Mouse (Mus musculus) bone marrow macrophage, adult 2 months (primary cell): ENCODE results near the gene Prmt7.

Experiments
- CTCF ChIP-seq: IDR thresholded peaks from 2 replicates; pipeline ENCODE4 v1.5.1; 2012; ENCODE audit warnings: low read depth, mild to moderate bottlenecking, low read length, moderate library complexity
- POLR2A ChIP-seq: IDR thresholded peaks from 2 replicates; pipeline ENCODE4 v1.6.1; 2012; ENCODE audit warnings: mild to moderate bottlenecking, low read depth, low read length, borderline replicate concordance

DNA sequence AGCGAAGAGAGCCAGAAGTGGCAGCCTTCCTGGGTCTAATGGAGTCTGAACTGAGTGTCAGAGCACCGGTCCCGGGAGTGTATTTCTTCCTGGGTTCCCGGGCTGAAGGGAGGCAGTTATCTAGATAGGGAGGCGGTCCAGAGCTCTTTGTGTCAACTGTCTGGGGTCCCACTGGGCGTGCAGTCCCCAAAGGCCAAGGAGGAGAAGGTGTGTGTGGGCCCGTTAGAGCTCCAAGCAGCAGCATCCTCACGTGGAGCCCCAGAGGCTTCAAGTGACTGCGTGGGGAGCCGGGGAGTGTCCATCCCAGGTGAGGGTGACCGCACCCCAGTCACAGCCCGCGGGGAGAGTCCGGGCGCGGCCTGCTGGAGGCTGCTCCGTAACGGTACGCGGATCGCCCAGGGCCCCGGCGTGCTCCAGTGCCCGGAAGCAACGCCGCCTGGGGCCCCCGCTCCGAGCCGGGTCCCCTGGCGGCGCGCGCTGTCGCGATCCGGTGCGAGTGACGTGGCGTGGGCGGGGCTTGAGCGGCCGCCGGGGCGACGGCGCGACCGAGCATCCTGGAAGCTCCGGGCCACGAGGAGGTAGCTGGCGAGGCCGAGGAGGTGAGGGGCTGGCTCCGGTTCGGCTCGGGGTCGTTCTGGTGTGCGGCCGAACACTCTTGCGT is 42.2 kb upstream of the Prmt7 start, which contains the start of gene Slc7a6:
- TF ChIP-seq CTCF: no peak
- no peak for TF ChIP-seq POLR2A
